Mouse (Mus musculus): ENCODE results near the gene Tmem269. TPM values are rescaled to one million over a fixed set of nuclear protein-coding genes. Genes with fewer than 3 reads are reported as not detected.

Gene Tmem269
- polyA plus RNA-seq, 1 experiment = not detected

- H3K4me3 ChIP-seq (replicated peaks; ENCODE audit: control insufficient read depth, low read depth, low read length) = no peak overlapping the region
- TF ChIP-seq CTCF (IDR thresholded peaks at IDR 0.05; ENCODE audit: control insufficient read depth, insufficient read depth, low read length) = no peak
- TF ChIP-seq POLR2A (IDR thresholded peaks at IDR 0.05; ENCODE audit: borderline replicate concordance, control insufficient read depth, low read depth, low read length) = no peak
- WGBS = 86% methylated on average over 22 of the region's 22 CpGs
- no peaks in the 10 kb centered on the region for H3K4me1 ChIP-seq (ENCODE audit: control insufficient read depth, insufficient read depth, low read length)
- no peak overlapping the region for H3K27ac ChIP-seq (ENCODE audit: control insufficient read depth, insufficient read depth, low read depth, low read length, poor library complexity)
Measured at GRCm38 (mm10) chr4:119244468-119245240, 26.6 kb upstream of the Tmem269 start.

DNA sequence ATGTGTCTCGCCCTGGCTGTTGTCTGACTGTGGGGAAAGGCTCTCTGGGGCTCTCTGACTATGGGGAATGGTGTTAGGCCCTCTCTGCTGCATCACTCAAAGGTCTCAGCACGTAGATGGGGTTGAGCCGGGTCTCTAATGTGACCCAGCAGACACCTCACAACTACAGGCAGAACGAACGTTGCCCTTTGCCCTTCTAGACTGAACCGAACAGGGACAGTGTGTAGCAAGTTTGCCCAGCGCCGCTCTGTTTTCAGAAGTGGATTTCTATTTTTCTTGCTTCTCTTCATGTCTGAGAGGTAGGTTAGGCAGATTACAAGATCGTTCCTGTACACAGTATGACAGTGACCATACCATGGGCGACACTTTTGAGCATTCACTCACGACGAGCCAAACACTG lies 24.6 kb upstream of the Tmem269 start:
- Histone ChIP-seq H3K4me1 (ENCODE audit: control insufficient read depth, insufficient read depth, low read length) (no peaks in the 10 kb centered on the region; the same call in 1 of the 2 replicates), H3K27ac (ENCODE audit: control insufficient read depth, insufficient read depth, low read depth, low read length, poor library complexity) (no peak overlapping the region), H3K4me3 (replicated peaks; ENCODE audit: control insufficient read depth, low read depth, low read length) (no peak overlapping the region)
- no peak for TF ChIP-seq POLR2A (IDR thresholded peaks at IDR 0.05; ENCODE audit: borderline replicate concordance, control insufficient read depth, low read depth, low read length)
- no peak for TF ChIP-seq CTCF (IDR thresholded peaks at IDR 0.05; ENCODE audit: control insufficient read depth, insufficient read depth, low read length)
- WGBS = 85% methylated on average over 12 of the region's 12 CpGs

DNA sequence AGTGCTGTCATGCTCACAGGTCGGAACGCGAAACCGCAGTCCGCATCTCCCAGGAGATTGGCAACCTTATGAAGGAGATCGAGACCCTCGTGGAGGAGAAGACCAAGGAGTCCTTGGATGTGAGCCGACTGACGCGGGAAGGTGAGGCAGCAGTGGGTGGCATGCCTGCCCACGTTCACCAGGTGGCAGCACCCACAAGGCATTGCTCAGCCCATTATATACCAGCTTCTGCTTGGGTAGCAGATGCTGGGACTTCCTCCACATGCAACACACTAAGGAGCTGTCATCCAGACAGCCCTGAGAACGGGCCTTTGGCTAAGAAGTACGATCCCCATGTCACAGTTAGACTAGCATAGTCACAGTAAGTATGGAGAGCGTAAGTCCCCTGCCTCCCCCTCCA lies 23.6 kb upstream of the Tmem269 start:
- TF ChIP-seq CTCF (IDR thresholded peaks at IDR 0.05; ENCODE audit: control insufficient read depth, insufficient read depth, low read length) (peak; percentile 51; the same call in 1 of the 2 replicates), POLR2A (IDR thresholded peaks at IDR 0.05; ENCODE audit: borderline replicate concordance, control insufficient read depth, low read depth, low read length) (no peak)
- no peak overlapping the region for H3K4me3 ChIP-seq (replicated peaks; ENCODE audit: control insufficient read depth, low read depth, low read length)
- H3K27ac ChIP-seq (ENCODE audit: control insufficient read depth, insufficient read depth, low read depth, low read length, poor library complexity) = no peak overlapping the region
- H3K4me1 ChIP-seq (ENCODE audit: control insufficient read depth, insufficient read depth, low read length) = no peaks in the 10 kb centered on the region; the same call in 1 of the 2 replicates
- 80% methylated on average over 14 of the region's 14 CpGs for WGBS

DNA sequence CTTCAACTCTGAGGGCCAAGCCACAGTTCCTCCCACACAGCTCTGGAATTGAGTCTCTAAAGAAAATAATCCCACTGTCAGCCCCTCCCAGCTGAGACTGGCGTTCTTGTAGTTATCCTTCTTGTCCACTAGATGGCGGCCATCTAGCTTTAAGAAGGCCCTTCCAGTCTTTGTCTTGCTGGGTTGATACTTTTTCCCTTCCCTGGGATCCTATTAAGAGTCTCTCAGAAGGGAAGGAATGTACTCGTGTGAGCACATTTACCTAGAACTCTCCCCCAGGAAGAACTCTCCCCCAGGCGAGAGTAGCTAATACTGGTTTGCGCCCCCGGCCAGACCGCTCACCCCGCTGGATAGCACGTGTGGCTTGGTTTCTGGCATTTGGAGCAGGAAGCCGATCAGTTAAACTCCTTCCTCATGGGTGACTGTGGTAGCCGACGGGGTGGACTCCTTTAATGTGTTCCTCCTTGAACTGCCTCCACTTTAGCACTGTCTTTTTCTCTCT lies 21.2 kb upstream of the Tmem269 start:
- Histone ChIP-seq H3K27ac (ENCODE audit: control insufficient read depth, insufficient read depth, low read depth, low read length, poor library complexity) (no peak overlapping the region), H3K4me3 (replicated peaks; ENCODE audit: control insufficient read depth, low read depth, low read length) (peak overlapping the region; percentile 21), H3K4me1 (ENCODE audit: control insufficient read depth, insufficient read depth, low read length) (no peaks in the 10 kb centered on the region; the same call in 1 of the 2 replicates)
- under 1% methylated on average over 12 of the region's 12 CpGs for WGBS
- TF ChIP-seq POLR2A (IDR thresholded peaks at IDR 0.05; ENCODE audit: borderline replicate concordance, control insufficient read depth, low read depth, low read length) (no peak), CTCF (IDR thresholded peaks at IDR 0.05; ENCODE audit: control insufficient read depth, insufficient read depth, low read length) (peak; percentile 53)

DNA sequence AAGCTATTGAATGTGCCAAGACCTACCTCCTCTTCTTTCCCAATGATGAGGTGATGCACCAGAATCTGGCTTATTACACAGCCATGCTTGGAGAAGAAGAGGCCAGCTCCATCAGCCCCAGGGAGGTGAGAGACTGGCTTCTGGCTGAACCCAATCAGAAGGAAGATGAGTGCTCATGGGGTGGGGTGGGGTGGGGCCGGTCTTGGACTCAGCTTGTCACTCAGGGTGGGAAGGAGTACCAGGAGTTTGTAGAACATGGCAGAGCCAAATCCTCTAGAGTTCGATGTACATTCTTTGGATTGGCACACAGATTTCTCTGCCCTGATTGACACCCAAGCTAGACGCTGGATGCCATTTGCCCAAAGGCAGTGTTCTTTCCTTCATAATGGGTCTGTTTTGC lies 20.6 kb upstream of the Tmem269 start:
- 51% methylated on average over 3 of the region's 3 CpGs for WGBS
- H3K4me3 ChIP-seq (replicated peaks; ENCODE audit: control insufficient read depth, low read depth, low read length) = peak overlapping the region; percentile 19
- no peak overlapping the region for H3K27ac ChIP-seq (ENCODE audit: control insufficient read depth, insufficient read depth, low read depth, low read length, poor library complexity)
- TF ChIP-seq CTCF (IDR thresholded peaks at IDR 0.05; ENCODE audit: control insufficient read depth, insufficient read depth, low read length) (no peak), POLR2A (IDR thresholded peaks at IDR 0.05; ENCODE audit: borderline replicate concordance, control insufficient read depth, low read depth, low read length) (no peak)
- H3K4me1 ChIP-seq (ENCODE audit: control insufficient read depth, insufficient read depth, low read length) = no peaks in the 10 kb centered on the region; the same call in 1 of the 2 replicates

GRCm38 (mm10) chr4:119234348-119234747 lies 16.3 kb upstream of the Tmem269 start:
- TF ChIP-seq POLR2A (IDR thresholded peaks at IDR 0.05; ENCODE audit: borderline replicate concordance, control insufficient read depth, low read depth, low read length) (no peak), CTCF (IDR thresholded peaks at IDR 0.05; ENCODE audit: control insufficient read depth, insufficient read depth, low read length) (no peak)
- Histone ChIP-seq H3K27ac (ENCODE audit: control insufficient read depth, insufficient read depth, low read depth, low read length, poor library complexity) (no peak overlapping the region), H3K4me3 (replicated peaks; ENCODE audit: control insufficient read depth, low read depth, low read length) (no peak overlapping the region), H3K4me1 (ENCODE audit: control insufficient read depth, insufficient read depth, low read length) (no peaks in the 10 kb centered on the region; the same call in 1 of the 2 replicates)
- WGBS = 78% methylated on average over 3 of the region's 3 CpGs

GRCm38 (mm10) chr4:119233256-119233901 lies 15.4 kb upstream of the Tmem269 start:
- TF ChIP-seq CTCF (IDR thresholded peaks at IDR 0.05; ENCODE audit: control insufficient read depth, insufficient read depth, low read length) (no peak), POLR2A (IDR thresholded peaks at IDR 0.05; ENCODE audit: borderline replicate concordance, control insufficient read depth, low read depth, low read length) (no peak)
- H3K4me1 ChIP-seq (ENCODE audit: control insufficient read depth, insufficient read depth, low read length) = no peaks in the 10 kb centered on the region; the same call in 1 of the 2 replicates
- H3K27ac ChIP-seq (ENCODE audit: control insufficient read depth, insufficient read depth, low read depth, low read length, poor library complexity) = no peak overlapping the region; the same call in 1 of the 2 replicates
- 2% methylated on average over 36 of the region's 36 CpGs for WGBS
- H3K4me3 ChIP-seq (replicated peaks; ENCODE audit: control insufficient read depth, low read depth, low read length) = peak overlapping the region; percentile 74

All from bone marrow, adult 2 months (tissue).